Mouse (Mus musculus): ENCODE measurements around the gene Atf7.

GRCm38 (mm10) chr15:102670281-102670680, 45.0 kb upstream of the Atf7 start:
- TF ChIP-seq EP300 (IDR thresholded peaks at IDR 0.05): no peak
- TF ChIP-seq CTCF (IDR thresholded peaks at IDR 0.05): no peak
